Mouse (Mus musculus): Measurements from ENCODE around the gene Bex3.

GRCm38 (mm10) chrX:136290817-136291281, 20.8 kb downstream of the Bex3 start:
- TF ChIP-seq POLR2A (IDR thresholded peaks at IDR 0.05; ENCODE audit: low read depth, low read length), result no peak
- TF ChIP-seq CTCF (IDR thresholded peaks at IDR 0.05; ENCODE audit: extremely low read depth, insufficient read depth, insufficient read length, insufficient replicate concordance), result no peak

Measured in spleen, adult 2 months (tissue).